Mouse (Mus musculus) lung, postnatal 0 days (tissue): ENCODE data around the gene Gm20388.

ENCODE experiments used
- CTCF ChIP-seq: IDR thresholded peaks from 2 replicates; pipeline ENCODE4 v1.5.1; 2016; ENCODE audit warnings: antibody characterized with exemption, mild to moderate bottlenecking
- EP300 ChIP-seq: IDR thresholded peaks from 2 replicates; pipeline ENCODE4 v1.6.1; 2016; ENCODE audit warnings: antibody characterized with exemption, mild to moderate bottlenecking, control low read depth

GRCm38 (mm10) chr8:120343582-120343981 lies 432.9 kb downstream of the Gm20388 start:
- TF ChIP-seq CTCF (no peak), EP300 (no peak)
